Mouse (Mus musculus) midbrain, embryonic 10.5 days (tissue): Measurements from ENCODE around the gene Celf5. TPM values are rescaled to one million over a fixed set of nuclear protein-coding genes. Genes with fewer than 3 reads are reported as not detected.
A peak's percentile ranks its signal among the peaks of the same experiment; 100 is the strongest.

Source experiments
- DNase-seq: peaks from one replicate; pipeline ENCODE4 v3.0.0-alpha.2; 2017; ENCODE audit warnings: low spot score
- H3K27ac ChIP-seq: fragments of 300-500 bp; sonication (generic); replicated peaks from 2 replicates; pipeline ENCODE4 v1.5.1; 2016; ENCODE audit warnings: mild to moderate bottlenecking
- H3K27me3 ChIP-seq: fragments of 300-500 bp; sonication (generic); 2 replicates; pipeline ENCODE4 v1.6.1; 2016; ENCODE audit warnings: low read depth, mild to moderate bottlenecking; ENCODE audit not compliant: poor library complexity, severe bottlenecking
- H3K36me3 ChIP-seq: fragments of 300-500 bp; sonication (generic); 2 replicates; pipeline ENCODE4 v1.6.1; 2016; ENCODE audit warnings: mild to moderate bottlenecking, moderate library complexity
- H3K4me1 ChIP-seq: fragments of 300-500 bp; sonication (generic); 2 replicates; pipeline ENCODE4 v1.6.1; 2016
- H3K4me3 ChIP-seq: fragments of 300-500 bp; sonication (generic); 2 replicates; pipeline ENCODE4 v1.5.1; 2016; ENCODE audit warnings: mild to moderate bottlenecking, moderate library complexity
- H3K9me3 ChIP-seq: fragments of 300-500 bp; sonication (generic); replicated peaks from 2 replicates; pipeline ENCODE4 v1.6.1; 2016; ENCODE audit warnings: mild to moderate bottlenecking
- WGBS: fragments of 180-500 bp; shearing (Covaris S2); methylation state at CpG from one replicate; pipeline ENCODE4 v1.1.7; 2016; 5-methylcytosine and 5-hydroxymethylcytosine counted together
- polyA plus RNA-seq: library from polyadenylated mRNA; unstranded; fragments of >200 nt; fragmentation: Nextera tagmentation; extraction: Ambion mirVana; gene quantifications from 2 replicates; pipeline ENCODE4 v1.2.1, GENCODE M21; 2016

Celf5 gene
- polyA plus RNA-seq, 1 experiment from 2014 or later: 5.0 TPM

GRCm38 (mm10) chr10:81417227-81418215, 65.0 kb downstream of the Celf5 start:
- peaks cover 56% of the 10 kb centered on the region for H3K27me3 ChIP-seq
- no peak for DNase-seq
- H3K9me3 ChIP-seq: no peaks in the 10 kb centered on the region
- no peaks in the 10 kb centered on the region for H3K36me3 ChIP-seq
- peak overlapping the region; percentile 59 for H3K4me3 ChIP-seq
- H3K4me1 ChIP-seq: peaks cover 68% of the 10 kb centered on the region
- peak overlapping the region; percentile 86 for H3K27ac ChIP-seq
- 42% methylated on average over 12 of the region's 12 CpGs for WGBS

- DNase-seq: peak; percentile 77
- peaks cover 76% of the 10 kb centered on the region for H3K4me1 ChIP-seq
- peak overlapping the region; percentile 59 for H3K4me3 ChIP-seq
- under 1% methylated on average over 16 of the region's 26 CpGs for WGBS
- H3K27me3 ChIP-seq: peaks cover 48% of the 10 kb centered on the region
- H3K27ac ChIP-seq: peak overlapping the region; percentile 86
- H3K9me3 ChIP-seq: no peaks in the 10 kb centered on the region
- H3K36me3 ChIP-seq: no peaks in the 10 kb centered on the region
Observed at GRCm38 (mm10) chr10:81416581-81417226, 65.8 kb downstream of the Celf5 start.

- H3K4me1 ChIP-seq: peaks cover 86% of the 10 kb centered on the region
- H3K36me3 ChIP-seq: no peaks in the 10 kb centered on the region
- H3K27me3 ChIP-seq: peaks cover 39% of the 10 kb centered on the region
- H3K27ac ChIP-seq: peak overlapping the region; percentile 86
- H3K4me3 ChIP-seq: no peak overlapping the region
- 66% methylated on average over 17 of the region's 17 CpGs for WGBS
- no peaks in the 10 kb centered on the region for H3K9me3 ChIP-seq
- no peak for DNase-seq
Observed at GRCm38 (mm10) chr10:81415549-81416310, 66.8 kb downstream of the Celf5 start.

GRCm38 (mm10) chr10:81415146-81415545, 67.4 kb downstream of the Celf5 start:
- no peaks in the 10 kb centered on the region for H3K9me3 ChIP-seq
- H3K4me1 ChIP-seq: peaks cover 89% of the 10 kb centered on the region
- H3K27me3 ChIP-seq: peaks cover 33% of the 10 kb centered on the region
- no peak for DNase-seq
- H3K36me3 ChIP-seq: no peaks in the 10 kb centered on the region
- H3K27ac ChIP-seq: peak overlapping the region; percentile 86
- 84% methylated on average over 5 of the region's 5 CpGs for WGBS
- H3K4me3 ChIP-seq: no peak overlapping the region

GRCm38 (mm10) chr10:81414682-81415081, 67.8 kb downstream of the Celf5 start:
- no peak for DNase-seq
- Histone ChIP-seq H3K27me3 (peaks cover 28% of the 10 kb centered on the region), H3K27ac (peak overlapping the region; percentile 86), H3K36me3 (no peaks in the 10 kb centered on the region), H3K4me3 (peak overlapping the region; percentile 35; the same call in 1 of the 2 replicates), H3K9me3 (no peaks in the 10 kb centered on the region), H3K4me1 (peaks cover 93% of the 10 kb centered on the region)

GRCm38 (mm10) chr10:81413310-81414261, 68.9 kb downstream of the Celf5 start:
- Histone ChIP-seq H3K4me3 (peak overlapping the region; percentile 35; the same call in 1 of the 2 replicates), H3K9me3 (no peaks in the 10 kb centered on the region), H3K4me1 (peaks cover 99% of the 10 kb centered on the region), H3K36me3 (no peaks in the 10 kb centered on the region), H3K27ac (peak overlapping the region; percentile 86), H3K27me3 (peaks cover 28% of the 10 kb centered on the region)
- DNase-seq: no peak
- WGBS: 31% methylated on average over 26 of the region's 26 CpGs

- Histone ChIP-seq H3K27me3 (peaks cover 28% of the 10 kb centered on the region), H3K4me1 (peaks cover 100% of the 10 kb centered on the region), H3K4me3 (no peak overlapping the region), H3K9me3 (no peaks in the 10 kb centered on the region), H3K27ac (peak overlapping the region; percentile 86), H3K36me3 (no peaks in the 10 kb centered on the region)
- no peak for DNase-seq
- WGBS: 81% methylated on average over 16 of the region's 16 CpGs
Observed at GRCm38 (mm10) chr10:81412586-81413309, 69.8 kb downstream of the Celf5 start.

- H3K4me3 ChIP-seq: no peak overlapping the region
Observed at GRCm38 (mm10) chr10:81411471-81412400, 70.8 kb downstream of the Celf5 start.

GRCm38 (mm10) chr10:81410981-81411380, 71.5 kb downstream of the Celf5 start:
- WGBS: 85% methylated on average over 9 of the region's 9 CpGs
- Histone ChIP-seq H3K36me3 (no peaks in the 10 kb centered on the region), H3K27ac (peak overlapping the region; percentile 47; the same call in 1 of the 2 replicates), H3K4me1 (peaks cover 100% of the 10 kb centered on the region), H3K27me3 (peaks cover 35% of the 10 kb centered on the region), H3K4me3 (no peak overlapping the region), H3K9me3 (no peaks in the 10 kb centered on the region)
- no peak for DNase-seq

More at GRCm38 (mm10) chr10:81411471-81412400, 70.8 kb downstream of the Celf5 start:
- H3K27me3 ChIP-seq: peaks cover 28% of the 10 kb centered on the region
- H3K36me3 ChIP-seq: no peaks in the 10 kb centered on the region
- H3K27ac ChIP-seq: peak overlapping the region; percentile 47
- H3K9me3 ChIP-seq: no peaks in the 10 kb centered on the region
- WGBS: 84% methylated on average over 18 of the region's 18 CpGs
- peaks cover 100% of the 10 kb centered on the region for H3K4me1 ChIP-seq
- DNase-seq: no peak

- no peaks in the 10 kb centered on the region for H3K9me3 ChIP-seq
- peak overlapping the region; percentile 33; the same call in 1 of the 2 replicates for H3K27ac ChIP-seq
- peaks cover 96% of the 10 kb centered on the region for H3K4me1 ChIP-seq
- WGBS: 65% methylated on average over 4 of the region's 4 CpGs
- H3K27me3 ChIP-seq: peaks cover 42% of the 10 kb centered on the region
- H3K4me3 ChIP-seq: no peak overlapping the region
- DNase-seq: no peak
- no peaks in the 10 kb centered on the region; the same call in 1 of the 2 replicates for H3K36me3 ChIP-seq
Observed at GRCm38 (mm10) chr10:81410350-81410749, 72.2 kb downstream of the Celf5 start.
